Mouse (Mus musculus) forebrain, embryonic 16.5 days (tissue): ENCODE data around the gene Ino80. TPM values are rescaled to one million over a fixed set of nuclear protein-coding genes. Genes with fewer than 3 reads are reported as not detected.

Source experiments
- ATAC-seq: fragments of 200-750 bp; cut with Nextera tagmentation; 2 replicates; pipeline ENCODE4 v1.8.0; 2017; ENCODE audit warnings: mild to moderate bottlenecking, moderate library complexity
- H3K27ac ChIP-seq: fragments of 300-500 bp; sonication (generic); 2 replicates; pipeline ENCODE4 v1.5.1; 2014; ENCODE audit warnings: low read length, control low read depth
- H3K27me3 ChIP-seq: fragments of 300-500 bp; sonication (generic); replicated peaks from 2 replicates; pipeline ENCODE4 v1.6.1; 2014; ENCODE audit warnings: low read length; ENCODE audit not compliant: control insufficient read depth, insufficient read depth
- H3K36me3 ChIP-seq: fragments of 300-500 bp; sonication (generic); 2 replicates; pipeline ENCODE4 v1.6.1; 2014; ENCODE audit not compliant: control insufficient read depth, insufficient read depth
- H3K4me1 ChIP-seq: fragments of 300-500 bp; sonication (generic); replicated peaks from 2 replicates; pipeline ENCODE4 v1.6.1; 2014; ENCODE audit warnings: low read length; ENCODE audit not compliant: control insufficient read depth, insufficient read depth
- H3K4me2 ChIP-seq: fragments of 300-500 bp; sonication (generic); 2 replicates; pipeline ENCODE4 v1.6.1; 2014; ENCODE audit warnings: mild to moderate bottlenecking, low read length, control low read depth
- H3K4me3 ChIP-seq: fragments of 300-500 bp; sonication (generic); replicated peaks from 2 replicates; pipeline ENCODE4 v1.5.1; 2014; ENCODE audit warnings: mild to moderate bottlenecking, low read length, control low read depth
- H3K9ac ChIP-seq: fragments of 300-500 bp; sonication (generic); replicated peaks from 2 replicates; pipeline ENCODE4 v1.6.1; 2014; ENCODE audit warnings: low read depth, low read length, control low read depth
- H3K9me3 ChIP-seq: fragments of 300-500 bp; sonication (generic); 2 replicates; pipeline ENCODE4 v1.6.1; 2016; ENCODE audit warnings: low read length; ENCODE audit not compliant: control insufficient read depth
- WGBS: fragments of 180-500 bp; shearing (Covaris S2); extraction: QIAGEN DNeasy Blood & Tissue Kit; methylation state at CpG from one replicate; pipeline ENCODE4 v1.1.7; 2014; 5-methylcytosine and 5-hydroxymethylcytosine counted together
- polyA plus RNA-seq: library from polyadenylated mRNA; unstranded; fragments of >200 nt; fragmentation: Nextera tagmentation; extraction: Ambion mirVana; gene quantifications from 2 replicates; pipeline ENCODE4 v1.2.1, GENCODE M21; 2015

Ino80 gene
- polyA plus RNA-seq, 1 experiment from 2014 or later, result 4.0 TPM

DNA sequence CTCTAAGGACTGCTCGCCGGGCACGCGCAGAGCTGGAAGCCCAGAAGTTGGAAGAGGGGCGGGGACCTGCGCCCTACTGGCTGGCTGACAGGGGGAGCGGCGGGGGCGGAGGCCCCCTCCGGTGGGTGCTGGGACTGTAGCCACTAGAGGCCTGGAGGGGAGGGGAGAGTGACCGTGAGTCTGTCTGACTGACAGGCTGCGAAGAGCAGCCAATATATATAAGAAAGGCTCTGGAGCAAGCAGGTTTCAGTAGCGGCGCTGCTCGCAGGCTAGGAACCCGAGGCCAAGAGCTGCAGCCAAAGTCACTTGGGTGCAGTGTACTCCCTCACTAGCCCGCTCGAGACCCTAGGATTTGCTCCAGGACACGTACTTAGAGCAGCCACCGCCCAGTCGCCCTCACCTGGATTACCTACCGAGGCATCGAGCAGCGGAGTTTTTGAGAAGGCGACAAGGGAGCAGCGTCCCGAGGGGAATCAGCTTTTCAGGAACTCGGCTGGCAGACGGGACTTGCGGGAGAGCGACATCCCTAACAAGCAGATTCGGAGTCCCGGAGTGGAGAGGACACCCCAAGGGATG lies 151.8 kb downstream of the Ino80 start, which contains the start of gene Dll4:
TSS of gene Dll4 (plus strand) at position 217 of the 576 bp plus-strand sequence.
- Histone ChIP-seq H3K4me2 (peak within 1 kb of the TSS; percentile 86), H3K4me3 (peak within 1 kb of the TSS; percentile 50), H3K4me1 (peaks cover 57% of the 10 kb centered on the region), H3K9me3 (no peaks in the 10 kb centered on the region), H3K36me3 (no peaks in the 10 kb centered on the region), H3K27me3 (peaks cover 68% of the 10 kb centered on the region), H3K9ac (peak within 1 kb of the TSS; percentile 47), H3K27ac (no peak within 1 kb of the TSS)
- 0% methylated on average over 33 of the region's 33 CpGs for WGBS
- ATAC-seq, result no peak

DNA sequence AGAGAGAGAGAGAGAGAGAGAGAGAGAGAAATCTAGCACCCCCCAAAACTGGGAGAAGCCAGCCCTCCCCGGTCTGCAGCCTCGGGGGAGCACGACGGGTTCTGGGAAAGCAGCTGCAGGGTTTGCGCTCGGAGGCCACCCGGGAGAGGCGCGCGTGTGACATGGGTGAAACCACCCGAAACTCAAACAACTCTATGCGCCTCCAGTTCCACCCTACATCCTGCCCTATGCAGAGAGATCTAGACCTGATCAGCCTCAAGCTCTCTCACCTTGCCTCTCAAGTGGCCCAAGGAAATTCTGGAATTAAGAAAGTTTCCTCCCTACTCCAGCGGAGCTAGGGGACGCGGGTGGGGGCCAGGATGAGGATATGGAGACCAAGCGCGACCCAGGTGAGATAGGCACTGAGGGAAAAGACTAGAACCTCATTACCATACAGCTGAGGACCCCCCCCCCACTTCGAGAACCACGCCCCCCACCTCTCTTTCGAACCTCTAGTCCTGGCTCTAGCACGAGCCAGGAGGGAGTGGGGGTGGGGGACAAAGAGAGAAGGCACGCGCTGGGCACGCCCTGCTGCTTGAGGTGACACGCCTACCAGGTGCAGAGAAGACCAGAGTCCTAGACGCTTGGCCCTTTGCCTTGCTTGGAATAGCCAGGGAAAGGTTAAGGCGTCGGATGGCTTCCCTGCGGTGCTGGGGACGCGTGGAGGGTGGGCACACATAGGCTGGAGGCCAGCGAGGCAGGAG lies 152.7 kb downstream of the Ino80 start:
- H3K27ac ChIP-seq, result no peak overlapping the region
- peak overlapping the region; percentile 86 for H3K4me2 ChIP-seq
- H3K4me3 ChIP-seq, result peak overlapping the region; percentile 50
- H3K27me3 ChIP-seq, result peaks cover 70% of the 10 kb centered on the region
- H3K36me3 ChIP-seq, result no peaks in the 10 kb centered on the region
- H3K9ac ChIP-seq, result no peak overlapping the region
- H3K9me3 ChIP-seq, result no peaks in the 10 kb centered on the region
- ATAC-seq, result no peak
- under 1% methylated on average over 31 of the region's 32 CpGs for WGBS
- peaks cover 57% of the 10 kb centered on the region for H3K4me1 ChIP-seq

DNA sequence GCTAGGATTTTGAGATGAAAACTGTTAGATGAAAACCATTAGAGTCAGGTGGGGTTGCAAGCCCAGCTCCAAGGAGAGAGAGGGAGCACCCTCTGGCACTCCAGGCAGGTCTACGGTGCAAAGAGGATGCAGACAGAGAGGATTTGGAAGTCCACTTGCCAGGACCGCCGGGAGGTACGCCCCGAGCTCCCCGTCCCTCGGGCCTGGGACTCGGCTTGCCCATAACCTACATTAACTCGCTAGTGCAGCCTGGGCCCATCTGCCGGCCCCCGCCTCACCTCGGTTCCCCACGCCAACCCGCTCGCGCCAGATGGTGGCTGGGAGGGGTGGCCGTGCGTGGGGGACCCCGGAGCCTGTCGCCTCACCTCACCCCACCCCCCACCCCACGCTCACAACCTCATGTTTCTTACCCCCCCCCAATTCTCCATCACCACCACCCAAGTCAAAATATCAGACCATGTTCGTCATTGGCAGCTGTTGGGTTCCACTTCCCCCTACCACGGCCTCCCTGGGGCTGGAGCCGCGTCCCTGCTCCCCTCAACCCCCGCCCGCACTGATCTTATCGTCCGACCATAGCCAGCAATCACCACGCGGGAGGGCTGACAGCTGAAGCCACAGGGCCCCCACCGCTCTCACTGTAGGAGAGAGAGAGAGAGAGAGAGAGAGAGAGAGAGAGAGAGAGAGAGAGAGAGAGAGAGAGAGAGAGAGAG lies 153.5 kb downstream of the Ino80 start:
- Histone ChIP-seq H3K9ac (no peak overlapping the region), H3K27me3 (peaks cover 70% of the 10 kb centered on the region), H3K4me3 (no peak overlapping the region; the same call in 1 of the 2 replicates), H3K4me2 (peak overlapping the region; percentile 86), H3K36me3 (no peaks in the 10 kb centered on the region), H3K27ac (no peak overlapping the region), H3K9me3 (no peaks in the 10 kb centered on the region), H3K4me1 (peaks cover 57% of the 10 kb centered on the region)
- ATAC-seq, result no peak
- WGBS, result 2% methylated on average over 29 of the region's 32 CpGs

Other genes starting within 250 kb of the Ino80 start
- not detected in 2 replicates for gene Ppp1r14d, start 247.8 kb downstream of the Ino80 start, polyA plus RNA-seq
- gene Spint1, start 240.3 kb downstream of the Ino80 start, polyA plus RNA-seq, result 0.44 and 0.57 TPM in 2 replicates
- gene Rhov, start 206.4 kb downstream of the Ino80 start, polyA plus RNA-seq, result 24.8 and 31.8 TPM in 2 replicates
- gene Vps18, start 188.9 kb downstream of the Ino80 start, polyA plus RNA-seq, result 32.5 and 33.6 TPM in 2 replicates
- 4.8 and 5.5 TPM in 2 replicates for gene Dll4, start 151.9 kb downstream of the Ino80 start, polyA plus RNA-seq
- 4.6 and 11.3 TPM in 2 replicates for gene Chac1, start 126.5 kb downstream of the Ino80 start, polyA plus RNA-seq
- gene Exd1, start 69.9 kb upstream of the Ino80 start, polyA plus RNA-seq, result 1.1 and 1.6 TPM in 2 replicates
- gene Chp1, start 70.0 kb upstream of the Ino80 start, polyA plus RNA-seq, result 78.6 and 78.8 TPM in 2 replicates
- 29.6 and 35.9 TPM in 2 replicates for gene Nusap1, start 140.6 kb upstream of the Ino80 start, polyA plus RNA-seq
- 10.3 and 12.0 TPM in 2 replicates for gene Oip5, start 140.8 kb upstream of the Ino80 start, polyA plus RNA-seq
- 36.7 and 41.1 TPM in 2 replicates for gene Ndufaf1, start 185.1 kb upstream of the Ino80 start, polyA plus RNA-seq
- gene Rtf1, start 197.4 kb upstream of the Ino80 start, polyA plus RNA-seq, result 53.3 and 53.9 TPM in 2 replicates